Mouse (Mus musculus) 416B (cell line): Measurements from ENCODE around the gene Ccdc115.
"Not testable (repeated sequence)": the region's sequence is repeated elsewhere in the genome, so short reads cannot be mapped to it uniquely, and the experiment has no call there.

Source experiments
- DNase-seq: peaks from one replicate; pipeline ENCODE4 v3.0.0; 2011; ENCODE audit warnings: low read depth

Gene Ccdc115

DNA sequence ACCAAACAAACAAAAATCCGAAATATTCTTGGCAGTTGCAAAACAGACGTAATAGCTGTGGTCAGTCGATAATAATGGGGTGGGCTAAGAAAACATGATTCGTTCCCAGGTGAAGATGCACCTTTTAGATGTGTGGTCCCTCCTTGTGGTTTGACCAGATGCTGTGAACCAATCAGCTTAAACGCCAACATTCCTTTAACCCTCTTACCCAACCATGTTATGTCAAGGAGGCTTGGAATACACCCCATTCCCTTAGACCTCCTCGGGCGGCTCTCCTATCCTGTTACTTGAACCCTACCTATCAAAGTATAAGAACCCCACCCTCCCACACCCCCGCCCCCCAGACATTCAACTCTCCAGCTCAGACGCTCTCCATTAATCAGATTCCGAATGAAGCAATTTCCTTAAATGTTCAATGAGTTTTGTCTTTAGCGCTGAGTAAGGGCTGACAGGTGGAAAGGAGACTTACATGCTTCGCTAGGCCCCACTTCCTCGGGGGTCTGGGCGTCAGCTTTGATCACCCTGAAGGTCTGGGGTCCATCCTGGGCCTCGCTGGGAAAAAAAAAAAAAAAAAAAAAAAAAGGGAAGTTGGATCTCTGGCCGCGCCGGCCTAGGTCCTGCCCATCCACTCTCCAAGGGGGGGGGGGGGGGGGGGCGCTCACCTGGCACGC is 956 bp downstream of the Ccdc115 start:
- peak; percentile 36 for DNase-seq

DNA sequence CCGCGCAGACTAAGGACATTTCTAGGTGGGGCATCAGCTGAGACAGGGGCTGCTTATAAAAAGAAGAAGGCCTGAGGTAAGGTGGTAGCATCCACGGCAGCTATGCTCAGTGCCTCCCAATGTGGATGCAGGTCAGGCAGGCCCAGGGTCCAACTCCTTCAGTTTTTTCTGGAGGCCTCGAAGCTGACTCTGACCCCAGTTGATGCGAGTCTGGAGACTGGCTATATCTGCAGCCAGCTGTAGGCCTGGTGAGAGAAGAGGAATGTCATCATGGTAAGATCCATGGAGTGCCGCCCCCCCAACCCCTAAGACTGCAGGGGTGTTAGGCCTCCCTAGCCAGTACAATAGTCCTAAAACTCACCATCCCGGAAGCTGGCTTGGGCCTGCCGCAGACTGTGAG is 2.1 kb downstream of the Ccdc115 start:
- DNase-seq = not testable (repeated sequence)

DNA sequence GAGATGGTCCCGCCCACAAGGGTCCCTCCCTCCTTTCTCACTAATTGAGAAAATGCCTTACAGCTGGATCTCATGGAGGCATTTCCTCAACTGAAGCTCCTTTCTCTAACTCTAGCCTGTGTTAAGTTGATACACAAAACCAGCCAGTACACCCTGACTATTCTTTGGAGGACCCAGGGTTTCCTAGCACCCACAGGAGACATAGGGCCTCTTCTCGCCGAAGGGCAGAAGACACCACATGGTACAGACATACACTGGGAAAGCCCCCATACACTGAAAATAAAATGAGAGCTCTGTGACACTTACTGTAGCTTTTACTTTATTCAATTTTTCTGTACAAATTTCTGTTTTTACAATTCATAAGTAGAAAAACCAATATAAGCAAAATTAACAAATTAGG is 3.1 kb downstream of the Ccdc115 start:
- DNase-seq = no peak

DNA sequence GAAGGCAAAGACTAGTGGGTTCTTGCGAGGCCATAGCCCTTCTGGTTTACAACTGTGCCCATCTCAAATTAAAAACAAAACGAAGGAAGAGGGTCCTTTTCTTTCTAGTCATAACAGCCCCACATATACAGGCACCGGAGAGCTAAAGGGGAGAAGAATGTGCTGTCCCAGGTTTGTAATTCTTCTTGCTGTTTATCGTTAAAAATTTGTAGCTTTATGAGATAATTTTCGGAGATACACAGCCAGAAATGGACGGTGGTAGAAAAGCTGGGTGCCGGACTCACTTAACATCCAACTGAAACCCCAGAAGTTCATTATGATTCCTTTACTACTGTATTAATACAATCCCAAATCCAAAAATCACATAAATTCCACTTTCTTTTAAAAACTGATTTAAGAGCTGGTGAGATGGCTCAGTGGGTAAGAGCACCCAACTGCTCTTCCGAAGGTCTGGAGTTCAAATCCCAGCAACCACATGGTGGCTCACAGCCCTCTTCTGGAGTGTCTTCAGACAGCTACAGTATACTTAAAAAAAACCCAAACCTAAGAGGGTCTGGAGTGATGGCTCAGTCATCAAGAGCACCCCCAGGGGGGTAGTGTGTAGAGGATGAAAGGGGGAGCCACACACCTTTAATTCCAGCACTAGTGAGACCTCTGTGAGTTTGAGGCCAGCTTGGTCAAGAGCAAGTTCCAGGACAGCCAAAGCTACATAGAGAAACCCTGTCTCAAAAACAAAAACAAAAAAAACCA is 3.9 kb downstream of the Ccdc115 start:
- no peak for DNase-seq

DNA sequence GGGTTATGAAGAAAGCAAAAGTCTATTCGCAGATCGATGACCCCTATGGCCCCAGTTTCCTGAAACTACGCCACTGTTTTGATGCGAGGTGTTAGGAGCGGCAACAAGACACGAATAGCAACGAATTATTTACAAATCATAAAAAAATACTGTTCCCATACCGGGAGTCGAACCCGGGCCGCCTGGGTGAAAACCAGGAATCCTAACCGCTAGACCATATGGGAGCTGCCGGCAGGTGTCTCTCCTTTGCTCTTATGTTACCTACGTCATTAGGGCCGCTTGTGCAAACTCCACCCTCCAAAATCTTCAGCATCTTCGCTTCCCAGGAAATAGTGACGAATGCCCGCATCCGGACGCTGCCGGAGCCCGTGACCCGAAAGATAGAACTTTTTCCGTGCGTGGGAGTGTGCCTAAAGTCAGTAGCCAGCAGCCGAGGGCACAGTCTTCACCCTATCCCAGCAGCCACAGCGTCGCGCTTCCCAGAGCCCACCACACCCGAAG is 4.8 kb downstream of the Ccdc115 start:
- no peak for DNase-seq

DNA sequence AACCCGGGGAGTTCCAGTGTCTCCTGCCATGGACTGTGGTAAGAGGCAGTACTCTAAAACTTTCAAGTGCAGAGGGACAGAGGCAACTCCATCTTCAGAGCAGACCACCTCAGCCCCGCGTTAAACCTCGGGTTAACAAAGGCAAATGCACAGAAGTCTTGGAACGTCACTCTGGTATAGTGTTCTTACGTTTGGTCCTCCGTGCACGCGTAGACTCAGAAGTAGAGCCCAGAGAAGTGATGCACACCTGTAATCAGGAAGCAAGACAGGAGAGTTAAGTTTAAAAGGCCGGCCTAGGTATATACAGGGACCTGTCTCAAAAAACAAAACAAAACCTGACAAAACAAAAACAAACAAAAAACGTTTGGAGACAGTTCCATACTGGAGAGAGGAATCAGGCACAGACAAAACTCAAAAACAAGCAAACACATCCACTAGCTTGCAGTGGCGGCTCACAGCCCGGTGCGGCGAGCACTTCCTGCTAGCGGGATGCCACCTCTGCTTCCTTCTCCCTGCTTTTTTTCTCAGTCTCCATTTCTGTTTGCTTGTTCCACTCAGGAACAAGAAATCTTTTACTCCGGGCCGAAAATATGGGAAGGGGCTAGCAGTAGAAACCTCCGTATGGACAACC is 5.5 kb downstream of the Ccdc115 start:
- no peak for DNase-seq

DNA sequence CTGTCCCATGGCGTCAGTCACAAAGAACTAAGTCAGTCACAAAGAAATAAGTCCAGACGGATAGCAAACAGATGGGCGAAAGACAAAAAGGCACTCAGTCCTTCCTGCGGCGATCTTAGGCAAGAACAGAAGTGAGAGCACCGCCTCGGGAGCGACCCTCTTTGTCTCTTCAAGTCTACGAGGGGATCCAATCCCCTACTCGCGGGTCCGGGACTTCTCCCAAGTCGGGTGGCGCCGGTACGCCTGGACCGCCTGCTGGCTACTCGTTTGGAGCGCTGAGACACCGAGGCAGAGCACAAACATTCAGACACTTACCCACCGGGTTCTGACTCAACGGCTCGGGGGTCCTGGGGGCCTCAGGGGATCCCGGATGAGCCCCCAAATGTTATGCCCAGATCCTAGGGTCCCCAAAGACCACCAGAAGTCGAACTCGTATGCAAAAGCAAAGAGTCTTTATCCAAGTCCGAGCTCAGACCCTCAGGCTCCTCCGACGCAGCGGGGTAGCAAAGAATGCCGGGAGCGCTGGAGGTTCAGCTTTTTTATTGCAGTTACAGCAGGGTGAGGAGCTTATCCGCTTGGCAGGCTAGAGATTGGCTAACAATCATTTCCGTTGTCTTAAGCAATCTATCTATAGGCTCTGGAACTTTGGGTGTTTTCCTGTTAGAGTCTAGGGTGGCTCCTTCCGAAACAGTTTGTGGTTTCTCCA is 6.5 kb downstream of the Ccdc115 start:
- DNase-seq = no peak

DNA sequence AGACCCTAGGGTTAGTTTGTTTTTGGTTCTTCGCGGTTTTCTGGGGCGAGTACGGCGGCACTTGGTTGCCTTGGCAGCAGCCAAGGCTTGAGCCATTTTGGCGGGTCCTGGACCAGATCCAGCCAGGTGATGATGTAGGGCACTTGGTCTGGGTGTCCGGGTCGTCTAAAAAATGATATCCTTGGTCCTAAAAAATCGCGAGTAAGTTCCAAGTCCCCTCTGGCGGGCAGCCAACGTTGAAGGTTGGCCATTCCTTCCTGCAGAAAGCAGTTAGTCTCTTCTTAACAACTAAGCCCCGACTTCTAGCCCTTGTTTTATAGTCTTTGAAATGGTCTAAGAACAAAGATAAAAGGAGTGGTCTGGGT is 7.1 kb downstream of the Ccdc115 start:
- DNase-seq = no peak

DNA sequence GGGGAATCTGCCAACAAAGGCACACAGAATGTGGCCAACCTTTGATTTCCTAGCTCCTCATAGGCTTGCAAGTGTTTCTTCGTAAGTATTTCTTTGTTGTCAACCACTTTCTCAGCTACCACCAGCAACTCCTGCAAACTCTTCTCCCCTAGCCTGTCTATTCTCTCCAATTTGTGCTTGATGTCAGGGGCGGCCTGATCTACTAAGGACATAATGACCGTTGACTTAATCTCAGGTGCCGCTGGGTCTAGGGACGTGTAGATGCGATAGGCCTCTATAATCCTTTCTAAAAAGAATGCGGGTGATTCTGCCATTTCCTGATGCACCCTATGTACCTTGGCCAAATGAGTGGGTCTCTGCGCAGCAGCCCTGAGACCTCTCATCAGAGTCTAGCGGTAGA is 8.0 kb downstream of the Ccdc115 start:
- no peak for DNase-seq

DNA sequence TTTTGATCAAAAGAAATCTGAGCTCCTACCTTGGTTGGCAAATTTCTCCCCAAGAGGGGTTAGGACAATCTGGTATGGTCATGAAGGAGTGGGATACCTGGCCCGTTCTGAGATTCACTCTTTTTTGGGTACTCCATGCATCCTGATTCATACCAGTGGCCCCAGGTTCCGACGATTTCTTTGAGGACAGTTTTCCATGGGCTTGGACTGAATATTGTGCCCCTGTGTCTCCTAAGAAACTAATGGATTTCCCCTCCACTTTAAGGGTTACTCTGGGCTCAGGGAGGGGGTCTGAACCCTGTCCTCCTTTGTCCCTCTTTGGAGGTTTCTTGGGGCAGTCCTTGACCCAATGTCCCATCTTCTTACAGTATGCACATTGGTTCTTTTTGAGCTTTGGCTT is 8.5 kb downstream of the Ccdc115 start:
- no peak for DNase-seq

DNA sequence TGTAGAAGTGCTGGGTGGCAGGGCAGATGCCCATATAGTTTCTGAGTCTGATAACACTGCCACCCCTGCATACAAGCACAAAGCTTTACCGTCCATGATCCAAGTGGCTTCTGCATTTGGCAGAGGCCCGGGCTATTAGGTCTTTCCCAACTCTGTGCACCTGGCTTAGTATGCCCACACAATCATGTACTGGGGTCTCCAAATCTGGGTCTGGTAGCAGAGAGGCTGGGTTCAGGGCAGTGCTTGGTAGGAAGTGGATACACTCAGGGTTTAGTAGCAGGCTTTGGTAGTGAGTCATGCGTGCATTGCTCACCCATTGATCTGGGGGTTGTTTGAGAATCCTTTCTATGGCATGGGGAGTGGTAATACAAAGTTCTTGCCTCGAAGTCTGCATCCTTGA is 10.2 kb downstream of the Ccdc115 start:
- DNase-seq = no peak

DNA sequence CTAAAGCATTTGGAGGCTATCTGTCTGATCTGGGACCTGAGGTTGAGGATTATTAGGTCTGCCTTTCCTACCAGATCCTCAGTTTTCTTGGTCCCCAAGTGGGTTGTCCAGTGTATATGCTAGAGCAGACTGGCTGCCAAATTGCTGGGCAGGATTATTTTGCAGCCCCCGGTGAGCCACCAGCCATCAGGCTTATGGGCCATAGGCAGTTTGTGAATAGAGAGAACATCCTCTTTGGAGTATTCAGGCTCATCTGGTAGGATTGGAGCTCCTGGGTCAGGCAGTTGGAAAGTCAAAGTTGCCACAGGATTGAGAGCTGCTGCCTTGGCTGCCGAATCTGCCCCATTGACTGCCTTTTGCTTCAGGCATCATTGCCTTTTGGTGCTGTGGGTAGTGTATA is 11.0 kb downstream of the Ccdc115 start:
- DNase-seq = no peak

DNA sequence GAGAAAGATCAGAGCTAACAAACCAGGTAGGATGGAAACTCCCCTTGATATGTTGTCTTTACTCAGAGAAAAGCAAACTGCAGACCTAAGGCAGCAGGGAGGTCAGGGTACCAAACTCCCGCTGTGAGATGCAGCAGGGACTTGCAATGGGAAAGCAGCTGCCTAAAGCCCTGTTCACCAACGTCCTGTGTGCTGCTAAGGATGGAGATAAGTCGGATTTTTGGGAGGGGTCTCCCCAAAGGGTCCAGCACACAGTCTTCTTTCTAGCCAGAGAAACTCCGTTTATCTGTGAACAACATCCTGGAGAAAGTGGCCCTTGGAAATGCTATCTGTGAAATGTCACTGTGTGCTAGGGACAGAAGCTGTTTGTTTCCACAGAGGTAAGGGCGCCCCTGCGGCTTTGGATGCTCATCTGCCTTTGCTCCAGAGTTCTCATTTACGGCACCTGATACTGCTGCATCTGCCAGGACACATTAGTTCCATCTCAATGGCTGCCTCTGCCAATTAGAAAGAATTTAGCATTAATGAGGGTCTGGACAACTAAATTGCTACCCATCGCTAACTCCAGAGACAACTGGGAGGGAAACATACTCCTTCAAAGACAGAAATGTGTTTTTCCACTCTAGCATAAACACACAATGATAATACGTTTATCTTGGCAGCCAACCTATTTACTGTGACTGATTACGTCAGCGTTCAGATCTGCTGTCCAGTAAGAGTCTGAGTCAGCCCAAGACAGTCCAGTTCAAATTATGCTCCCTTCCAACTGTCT is 40.1 kb downstream of the Ccdc115 start:
- DNase-seq = no peak

DNA sequence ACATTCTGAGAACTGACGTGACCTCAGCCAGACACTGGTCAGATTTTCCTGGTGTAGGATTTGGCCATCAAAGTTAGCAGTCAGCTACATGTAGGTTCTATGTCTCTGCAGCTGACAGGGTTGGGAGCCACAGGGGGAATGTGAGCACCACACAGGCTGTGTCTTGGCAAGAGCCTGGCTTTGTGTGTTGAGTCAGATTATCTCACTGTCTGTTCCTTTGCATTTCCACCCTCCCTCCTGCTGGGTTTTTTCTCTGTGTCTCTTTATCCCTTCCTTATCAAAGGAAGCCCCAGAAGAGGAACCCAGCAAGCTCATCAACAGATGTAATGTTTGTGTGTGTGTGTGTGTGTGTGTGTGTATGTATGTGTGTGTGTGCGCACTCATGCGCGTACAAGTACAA is 43.2 kb downstream of the Ccdc115 start:
- DNase-seq = no peak

DNA sequence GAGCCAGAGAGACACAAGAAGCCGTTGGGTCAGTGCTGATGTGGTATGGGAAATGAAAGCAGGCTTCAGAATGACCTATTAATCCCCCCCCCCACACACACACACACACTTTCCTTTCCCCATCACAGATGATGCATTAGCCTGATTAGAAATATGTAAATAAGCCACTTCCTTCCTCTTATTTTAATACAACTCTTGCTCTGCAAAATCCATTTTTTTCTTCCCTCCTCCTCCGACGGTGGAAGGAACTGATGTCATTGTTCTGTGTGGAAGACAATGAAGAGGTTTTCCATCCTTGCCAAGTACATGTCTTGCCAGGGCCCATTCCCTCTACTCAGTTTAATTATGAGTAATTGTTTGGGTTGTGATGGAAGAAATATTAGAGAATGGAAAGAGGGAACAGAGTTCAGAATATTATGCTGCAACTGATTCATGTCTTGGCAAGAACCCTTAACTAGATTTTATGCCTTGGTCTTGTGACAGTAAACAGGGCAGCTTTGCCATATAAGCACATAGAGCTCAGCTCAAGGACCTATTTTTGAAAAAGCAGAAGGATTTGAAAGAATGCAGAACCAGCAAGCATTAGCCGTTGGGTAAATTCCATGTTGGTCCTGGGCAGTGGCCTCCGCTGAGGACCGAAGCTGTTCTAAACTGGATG is 50.1 kb downstream of the Ccdc115 start:
- no peak for DNase-seq

DNA sequence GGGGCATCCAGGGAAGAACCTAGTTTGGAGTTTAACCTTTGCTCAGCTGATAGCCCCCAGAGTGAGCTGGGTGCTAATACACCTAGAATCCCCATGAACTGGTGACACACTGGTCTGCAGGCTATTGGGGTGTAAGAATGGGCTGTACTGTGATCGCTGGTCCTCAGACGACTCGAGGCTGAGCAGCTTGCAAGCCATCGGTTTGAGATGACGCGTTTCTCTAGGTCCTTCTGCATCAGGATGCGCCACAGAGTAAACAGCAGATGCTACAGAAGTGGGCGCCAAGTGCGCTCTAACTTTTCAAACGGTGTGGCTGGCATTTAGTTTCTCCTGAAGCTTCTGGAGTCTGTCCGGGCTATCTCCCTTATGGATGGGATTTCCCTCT is 50.6 kb downstream of the Ccdc115 start:
- DNase-seq = no peak

DNA sequence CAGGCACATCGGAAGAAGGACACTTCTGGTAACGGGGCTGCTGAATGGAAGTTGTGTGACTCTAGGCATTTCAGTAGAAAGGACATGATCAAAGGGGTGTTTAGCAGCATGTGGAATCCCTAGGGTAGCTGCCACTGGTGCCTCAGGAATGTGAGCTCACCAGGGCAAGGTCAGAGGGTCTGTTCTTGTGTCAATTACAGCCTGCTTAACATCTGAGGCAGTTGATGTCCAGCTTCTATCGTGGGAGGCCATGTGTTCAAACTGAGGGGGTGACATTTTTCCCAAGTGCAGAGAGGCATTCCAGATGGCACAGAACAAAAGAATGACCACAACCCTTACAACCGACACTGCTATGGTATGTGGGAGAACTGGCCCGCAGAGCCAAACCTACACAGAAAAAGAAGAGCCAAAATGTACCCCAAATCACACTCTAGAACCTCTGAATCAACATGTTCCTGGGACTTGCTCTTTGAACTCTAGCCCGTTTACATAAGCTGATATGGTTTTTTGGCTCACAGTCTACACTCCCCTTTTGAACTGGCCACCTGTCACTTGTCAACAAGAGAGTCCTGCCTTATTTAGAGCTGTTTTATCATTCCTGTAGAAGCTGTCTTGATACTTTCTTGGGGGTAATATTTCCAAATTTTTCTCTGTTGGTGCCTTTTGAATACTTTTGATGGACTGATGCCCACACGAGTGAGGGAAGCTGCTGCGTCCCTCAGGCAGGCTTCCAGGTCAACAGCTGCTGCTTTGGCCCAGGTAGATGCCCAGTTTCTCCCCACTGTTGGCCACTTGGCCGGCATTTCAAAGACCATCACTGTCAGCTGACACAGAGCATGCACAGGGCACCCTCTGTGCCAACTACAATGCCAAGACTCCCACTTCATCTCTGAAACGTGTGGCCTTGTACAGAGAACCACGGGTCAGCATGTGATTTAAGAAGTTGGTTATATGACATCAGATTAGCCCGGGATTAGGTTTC is 51.8 kb downstream of the Ccdc115 start:
- DNase-seq = no peak
